Mouse (Mus musculus) heart, postnatal 25 days (tissue): ENCODE measurements around the gene Dnajb3. TPM values are rescaled to one million over a fixed set of nuclear protein-coding genes. Genes with fewer than 3 reads are reported as not detected.

Experiments used
- DNase-seq: peaks from one replicate; pipeline ENCODE4 v3.0.0; 2022; ENCODE audit warnings: low spot score
- intact Hi-C: fragments of 180-260 bp; cut with DNase I; formaldehyde crosslinking; loops from one replicate; pipeline ENCODE4 v1.15.1; 2025
- total RNA-seq, 2 experiments: library from RNA; stranded (reverse); gene quantifications; 2 replicates each; pipeline ENCODE4 v1.2.3; 2021

Dnajb3 gene
- total RNA-seq = under 1 TPM; 0.42 TPM

DNA sequence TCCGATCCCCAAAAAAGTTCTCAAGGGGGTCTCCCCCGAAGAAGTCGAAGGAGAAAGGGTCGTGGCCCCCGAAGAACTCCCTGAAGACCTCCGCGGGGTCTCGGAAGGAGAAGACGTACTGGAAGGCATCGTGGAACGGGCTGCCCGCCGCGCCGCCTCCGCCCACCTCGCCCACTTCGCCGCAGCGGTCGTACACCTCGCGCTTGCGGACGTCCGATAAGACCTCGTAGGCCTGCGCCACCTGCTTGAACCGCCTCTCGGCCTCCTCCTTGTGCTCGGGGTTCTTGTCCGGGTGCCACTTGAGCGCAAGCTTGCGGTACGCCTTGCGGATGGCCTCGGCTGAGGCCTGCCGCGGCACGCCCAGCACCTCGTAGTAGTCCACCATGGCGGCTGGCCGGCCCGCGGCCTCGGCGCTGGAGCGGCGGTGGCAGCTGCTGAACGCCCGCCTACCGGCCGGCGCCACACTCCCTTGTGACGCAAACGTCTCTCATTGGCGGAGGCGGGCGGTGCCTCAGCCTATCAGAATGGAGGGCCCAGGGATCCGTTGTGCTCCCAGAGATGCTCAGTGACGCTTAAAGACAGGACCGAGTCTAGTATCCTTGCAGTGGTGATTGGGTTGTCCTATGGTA is at the start of gene Dnajb3:
Dnajb3 (minus strand) TSS at position 489 of the 629 bp plus-strand sequence.
- intact Hi-C loops = no loop called here
- DNase-seq = no peak

DNA sequence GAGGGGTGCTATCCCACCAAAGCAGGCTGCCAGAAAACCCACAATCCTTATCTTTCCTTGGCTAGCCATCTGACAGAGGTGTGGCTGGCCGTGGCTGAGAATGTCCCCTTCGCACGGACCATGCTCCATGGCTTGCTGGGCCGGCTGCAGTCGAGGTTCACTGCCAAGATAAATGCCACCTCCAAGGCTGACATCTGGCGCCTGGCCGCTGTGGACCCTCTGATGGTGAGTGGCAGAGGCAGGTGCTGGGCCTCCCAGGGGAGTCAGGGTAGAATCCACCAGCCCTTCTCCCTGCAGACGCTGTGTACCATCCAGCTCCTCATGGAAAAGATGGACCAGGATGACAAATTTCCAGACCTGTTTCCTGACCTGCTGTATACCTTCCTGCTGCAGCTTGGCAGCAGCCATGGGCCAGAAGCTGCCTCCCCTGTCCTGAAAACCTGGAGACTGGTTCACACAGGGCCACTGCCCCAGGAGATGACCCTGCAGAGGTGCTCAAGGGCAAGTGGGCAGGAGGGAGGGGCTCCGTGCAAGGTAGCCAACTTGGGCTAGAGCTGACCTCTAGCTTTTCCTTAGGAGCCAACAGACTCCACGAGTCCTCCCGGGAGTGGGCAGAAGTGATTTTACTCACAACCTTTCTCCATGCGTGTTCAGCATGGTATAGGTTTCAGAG is 49.3 kb upstream of the Dnajb3 start:
- no peak for DNase-seq
- intact Hi-C loops = no loop called here

DNA sequence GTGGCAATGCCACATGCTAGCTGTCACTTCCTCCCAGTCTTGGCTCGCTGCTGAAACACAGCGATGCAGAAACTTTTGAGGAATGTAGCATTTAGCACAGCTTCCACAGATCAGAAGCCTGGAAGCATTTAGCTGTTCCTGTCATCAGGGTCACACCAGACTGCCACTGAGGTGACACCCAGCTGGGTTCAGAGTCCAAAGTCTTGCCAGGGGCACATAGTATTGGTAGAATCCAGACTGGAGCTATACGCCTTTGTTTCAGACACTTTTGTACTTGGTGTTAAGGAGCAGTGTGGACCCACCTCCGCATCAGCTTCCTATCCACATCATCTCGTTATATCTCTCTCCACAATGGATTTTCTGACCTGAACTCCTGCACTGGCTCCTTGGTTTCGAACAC is 48.0 kb upstream of the Dnajb3 start:
- no peak for DNase-seq
- intact Hi-C loops = no loop called here

DNA sequence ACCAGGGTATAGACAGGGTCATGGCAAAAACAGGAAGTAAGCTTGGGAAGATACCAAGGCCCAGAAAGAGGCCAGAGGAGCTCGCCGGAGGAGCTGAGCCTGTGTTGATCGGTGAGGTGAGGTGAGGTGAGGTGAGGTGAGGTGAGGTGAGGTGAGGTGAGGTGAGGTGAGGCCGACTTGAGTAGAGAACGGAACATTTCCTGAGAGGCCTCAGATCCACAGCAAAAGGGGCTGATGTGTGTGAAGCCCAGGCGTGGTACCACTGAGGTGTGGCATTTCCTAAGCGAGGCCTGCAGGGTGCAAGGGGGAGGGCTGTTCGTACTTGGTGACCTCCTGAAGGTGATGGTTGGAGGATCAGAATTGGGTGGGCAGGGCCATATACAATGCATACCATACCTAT is 47.5 kb upstream of the Dnajb3 start:
- DNase-seq = no peak
- intact Hi-C loops = no loop called here

DNA sequence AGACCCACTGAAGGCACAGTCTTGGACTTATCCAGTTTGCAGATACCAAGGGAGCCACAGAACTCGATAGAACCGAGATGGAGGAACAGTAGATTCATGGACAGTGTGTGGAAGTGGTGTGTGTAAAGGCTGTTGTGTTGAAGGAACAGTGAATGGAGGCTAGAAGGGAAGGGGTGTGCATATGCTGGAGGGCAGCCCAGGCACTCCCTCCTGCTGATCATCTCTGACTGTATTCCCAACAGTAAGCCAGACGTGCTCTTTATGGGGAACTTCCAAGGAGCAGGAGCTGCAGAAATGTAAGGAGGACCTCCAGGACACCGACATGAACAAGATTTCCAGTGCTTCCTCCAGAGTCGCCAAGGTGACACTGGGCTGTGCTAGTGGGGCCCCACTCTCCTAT is 44.4 kb upstream of the Dnajb3 start:
- no peak for DNase-seq
- intact Hi-C loops = no loop called here

DNA sequence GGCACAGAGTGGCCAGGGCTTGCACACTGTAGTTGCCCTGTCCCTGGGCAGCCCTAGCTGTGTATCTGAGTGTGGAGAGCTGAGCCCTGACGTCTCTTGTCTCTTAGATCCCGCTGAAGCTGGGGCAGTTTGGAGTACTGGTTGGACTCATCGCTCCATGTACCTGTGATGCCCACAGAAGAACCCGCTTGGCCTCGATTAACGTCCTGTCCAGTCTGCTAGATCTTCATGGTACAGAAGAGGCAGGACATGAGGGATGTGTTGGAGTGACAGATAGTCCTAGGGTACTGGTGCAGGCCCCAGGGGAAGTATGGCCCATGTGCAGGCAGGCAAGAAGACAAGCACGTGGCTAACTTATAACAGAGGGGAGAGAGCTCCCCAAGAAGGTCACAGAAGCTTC is 44.0 kb upstream of the Dnajb3 start:
- DNase-seq = no peak
- intact Hi-C loops = no loop called here

DNA sequence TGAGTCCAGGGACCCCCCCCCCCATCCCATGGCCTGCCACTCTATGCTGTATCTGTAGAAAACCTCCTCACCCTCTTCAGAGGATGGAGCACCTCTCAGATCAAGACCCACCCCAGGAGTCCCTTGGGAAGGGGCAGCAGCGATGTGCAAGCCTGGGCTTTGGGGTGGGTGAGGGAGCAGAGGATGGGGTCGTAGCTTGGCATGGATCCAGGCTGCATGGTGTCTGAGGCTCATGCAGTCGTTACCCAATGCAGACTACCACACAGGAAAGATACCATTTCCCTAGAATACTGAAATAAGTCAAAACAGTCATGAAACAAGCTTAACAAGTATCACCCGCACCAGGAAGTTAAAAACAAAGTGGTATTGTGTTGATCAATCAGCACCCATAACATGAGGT is 43.1 kb upstream of the Dnajb3 start:
- no peak for DNase-seq
- intact Hi-C loops = no loop called here

DNA sequence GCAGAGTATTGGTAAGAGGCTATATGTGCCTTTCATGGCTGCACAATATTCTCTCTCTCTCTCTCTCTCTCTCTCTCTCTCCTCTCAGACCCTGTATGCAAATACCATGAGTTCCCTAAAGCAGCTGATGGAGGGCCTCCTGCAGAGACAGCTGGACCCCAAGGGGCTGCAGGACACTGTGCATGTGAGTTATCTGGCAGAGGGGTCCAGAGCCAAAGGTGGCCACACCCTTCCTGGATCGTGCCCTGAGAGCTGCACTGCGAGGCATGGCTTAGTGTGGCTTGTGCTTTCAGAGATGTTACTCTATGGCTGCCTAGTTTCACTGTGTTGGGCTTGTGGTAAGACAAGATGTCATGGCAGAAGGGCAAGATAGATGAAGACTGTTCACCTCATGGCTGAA is 42.1 kb upstream of the Dnajb3 start:
- intact Hi-C loops = no loop called here
- no peak for DNase-seq

DNA sequence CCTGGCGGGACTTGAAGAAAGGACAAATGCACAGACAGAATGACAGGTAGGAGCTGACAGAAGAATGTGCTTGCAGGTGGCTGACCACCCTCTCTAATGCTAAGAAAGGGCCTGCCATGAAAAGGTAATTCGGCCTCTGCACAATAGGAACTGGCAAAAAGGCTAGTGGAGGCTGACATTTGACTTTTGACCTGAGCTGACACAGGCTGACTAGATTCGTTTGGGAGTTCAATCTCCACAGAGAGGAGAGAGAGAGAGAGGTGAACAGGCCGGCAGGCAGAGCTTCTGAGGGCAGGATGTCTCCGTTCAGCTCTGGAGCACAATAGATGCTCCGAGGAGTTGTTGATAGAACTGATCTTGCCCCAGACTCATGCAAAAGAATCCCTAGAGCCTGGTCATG is 40.8 kb upstream of the Dnajb3 start:
- no peak for DNase-seq
- intact Hi-C loops = no loop called here

DNA sequence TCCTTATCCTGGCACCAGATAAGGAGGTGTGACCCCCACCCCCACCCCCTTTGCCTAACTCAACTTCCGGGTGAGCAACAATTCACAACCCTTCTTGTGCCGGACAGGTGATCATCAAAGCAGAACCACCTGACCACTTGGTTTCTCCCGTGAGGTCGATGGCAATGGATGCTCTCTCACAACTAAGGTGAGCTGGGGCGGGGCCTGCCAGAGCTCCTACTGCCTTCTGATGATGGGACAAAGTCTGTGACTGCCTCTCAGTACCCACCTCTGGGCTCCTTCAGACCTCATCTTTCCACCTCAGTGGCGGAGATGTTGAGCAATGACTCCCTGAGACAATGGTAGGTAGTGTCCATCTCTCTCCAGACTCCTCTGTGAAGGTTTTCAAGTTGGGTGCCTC is 40.3 kb upstream of the Dnajb3 start:
- intact Hi-C loops = no loop called here
- DNase-seq = no peak

DNA sequence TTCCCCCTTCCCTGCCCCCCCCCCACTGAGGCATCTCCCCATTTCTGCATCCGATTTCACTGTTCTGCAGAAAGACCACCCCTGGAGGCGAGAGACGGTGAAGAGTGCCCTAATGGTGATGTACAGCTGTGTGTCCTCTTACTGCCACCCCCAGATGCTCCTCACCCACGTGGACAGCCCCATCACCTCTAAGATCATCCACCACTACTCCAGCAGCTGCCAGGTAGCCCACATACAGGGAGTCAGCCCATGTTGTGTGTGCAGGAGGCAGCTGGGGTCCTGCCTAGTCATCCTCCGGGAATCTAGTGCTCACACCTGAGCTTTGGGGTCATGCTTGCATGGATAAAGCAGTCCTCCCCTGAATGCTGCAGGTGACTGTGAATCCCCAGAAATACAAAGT is 38.3 kb upstream of the Dnajb3 start:
- intact Hi-C loops = no loop called here
- no peak for DNase-seq

DNA sequence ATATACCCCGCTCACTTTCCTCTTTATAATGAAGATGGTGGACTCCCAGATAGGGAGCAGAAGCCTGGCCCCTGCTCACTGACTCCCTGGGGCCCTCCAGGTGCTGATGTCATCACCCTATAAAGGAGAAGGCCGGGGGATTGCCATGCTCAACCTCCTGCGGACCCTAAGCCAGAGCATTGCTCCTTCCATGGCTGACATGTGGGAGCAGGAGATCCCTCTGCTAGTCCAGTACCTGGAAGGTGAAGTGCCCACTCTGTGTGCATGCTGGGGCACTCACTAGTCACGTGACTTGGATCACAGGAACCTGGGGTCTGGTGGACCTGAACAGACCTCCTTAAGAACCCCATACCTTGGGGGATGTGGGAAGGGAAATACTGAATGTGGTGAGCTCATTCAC is 35.0 kb upstream of the Dnajb3 start:
- intact Hi-C loops = no loop called here
- DNase-seq = no peak

DNA sequence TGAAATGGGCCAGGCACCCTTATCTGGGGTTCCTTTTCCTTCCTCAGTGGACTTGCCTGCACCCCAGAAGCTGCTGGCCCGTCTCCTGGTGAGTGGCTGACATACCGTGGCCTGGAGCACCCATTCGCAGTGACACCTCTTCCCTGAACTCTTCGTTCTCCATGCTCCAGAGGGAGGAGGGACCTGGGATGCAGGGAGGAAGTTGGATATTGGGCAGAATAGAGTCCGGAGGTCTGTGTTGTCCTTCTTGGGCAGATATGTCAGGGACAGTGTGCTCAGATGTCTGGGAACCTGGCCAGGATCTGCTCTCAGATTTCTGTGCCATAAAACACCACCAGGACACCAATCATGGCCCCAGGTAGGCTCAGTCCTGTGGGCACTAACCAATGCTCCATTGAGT is 34.5 kb upstream of the Dnajb3 start:
- intact Hi-C loops = no loop called here

DNA sequence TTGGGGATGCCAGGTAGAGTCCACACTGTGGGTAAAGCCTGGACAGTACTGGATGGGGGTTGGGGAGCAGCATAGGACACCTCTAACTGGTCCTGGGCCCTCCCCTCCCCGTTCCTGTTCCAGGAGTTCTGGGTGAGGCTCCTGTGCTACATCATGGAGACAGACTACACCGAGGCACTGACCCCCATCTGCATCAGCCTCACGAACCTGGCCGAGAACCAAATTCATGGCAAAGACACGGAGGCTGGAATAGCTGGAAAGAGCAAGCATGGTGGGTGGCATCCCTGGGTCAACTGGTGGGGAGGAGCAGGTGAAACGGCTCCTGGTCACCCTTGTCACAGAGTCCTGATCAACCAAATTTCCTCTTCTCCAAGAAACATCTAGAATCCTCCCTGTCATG is 33.2 kb upstream of the Dnajb3 start:
- intact Hi-C loops = no loop called here
- no peak for DNase-seq

More for the DNA sequence above, 34.5 kb upstream of the Dnajb3 start:
- DNase-seq = no peak

DNA sequence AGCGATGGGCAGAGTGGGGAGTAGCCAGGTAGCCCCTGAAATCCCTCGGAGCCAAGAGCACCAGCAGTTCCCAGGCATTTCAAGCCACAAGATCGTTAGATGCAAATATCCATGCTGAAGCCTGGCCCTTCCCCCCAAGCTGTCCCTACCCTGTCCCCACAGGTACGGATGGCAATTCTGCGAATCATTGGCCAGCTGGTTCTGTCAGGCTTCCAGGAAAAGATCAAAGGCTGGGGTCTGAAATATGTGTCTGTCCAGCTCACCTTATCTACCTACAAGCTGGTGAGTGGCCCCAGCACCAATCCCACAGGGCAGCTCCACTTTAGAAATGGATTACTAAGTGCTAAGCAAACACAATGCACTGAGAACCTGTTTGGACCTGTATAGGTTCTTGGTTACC is 31.7 kb upstream of the Dnajb3 start:
- intact Hi-C loops = no loop called here
- DNase-seq = no peak

DNA sequence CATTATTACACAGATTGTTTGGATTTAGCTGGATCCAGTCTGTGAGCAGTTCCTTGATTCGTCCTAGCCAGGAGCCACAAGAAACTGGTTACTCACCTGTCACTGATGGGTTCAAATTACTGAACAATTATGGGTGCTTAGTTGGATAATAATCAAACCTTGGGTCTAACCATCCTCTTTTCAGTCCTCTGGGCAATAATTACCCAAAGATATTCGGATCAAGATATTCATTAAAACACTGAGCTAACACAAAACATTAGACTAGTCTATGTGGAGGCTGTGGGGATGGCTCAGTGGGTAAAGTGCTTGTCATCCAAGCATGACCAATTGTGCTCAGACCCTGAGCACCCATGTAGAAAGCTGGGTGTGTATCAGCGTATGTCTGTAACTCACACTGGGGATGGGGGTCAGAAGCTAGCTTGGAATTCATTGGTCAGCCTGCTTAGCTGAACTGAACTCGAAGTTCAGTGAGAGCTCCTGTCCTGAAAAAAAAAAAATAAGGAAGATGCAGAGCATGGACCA is 30.4 kb upstream of the Dnajb3 start:
- intact Hi-C loops = no loop called here
- no peak for DNase-seq

DNA sequence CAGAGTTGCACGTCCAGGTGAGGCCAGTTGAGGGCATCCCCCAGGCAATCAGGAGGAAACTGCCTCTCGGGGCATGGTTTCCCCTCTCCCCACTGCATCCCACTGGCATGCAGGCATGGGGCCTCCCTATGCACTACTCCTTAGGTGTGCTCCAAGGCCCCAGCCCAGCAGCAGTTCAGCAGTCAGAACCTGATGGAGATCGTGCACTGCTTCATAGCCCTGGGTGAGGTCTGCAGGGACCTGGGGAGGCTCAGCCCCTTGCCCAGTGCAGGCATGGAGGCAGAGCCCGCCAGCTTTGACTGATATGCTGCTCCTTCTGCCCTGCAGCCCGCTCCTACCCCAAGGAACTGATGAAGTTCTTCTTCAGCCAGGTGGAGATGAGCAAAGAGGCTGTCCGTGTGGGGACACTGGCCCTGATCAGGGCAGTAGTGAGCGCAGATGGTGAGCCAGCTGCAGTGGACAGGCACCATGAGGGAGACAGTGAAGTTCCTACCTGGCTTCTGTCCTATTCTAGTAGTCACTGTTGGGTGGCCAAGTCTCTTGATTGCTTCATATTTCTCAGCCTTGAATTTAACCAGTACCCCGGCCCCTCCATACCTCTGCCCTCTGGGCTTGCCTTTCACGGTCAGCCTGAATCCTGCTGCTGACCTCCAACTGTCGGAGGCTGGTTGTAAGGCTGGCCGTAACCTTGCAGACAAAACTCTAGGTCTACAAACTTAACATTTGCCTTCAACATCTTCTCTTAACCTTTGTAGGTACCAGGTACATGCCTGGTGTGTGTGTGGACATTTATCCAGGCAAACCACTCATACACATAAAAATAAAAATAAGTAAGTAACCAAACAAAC is 29.7 kb upstream of the Dnajb3 start:
- intact Hi-C loops = no loop called here
- DNase-seq = no peak

DNA sequence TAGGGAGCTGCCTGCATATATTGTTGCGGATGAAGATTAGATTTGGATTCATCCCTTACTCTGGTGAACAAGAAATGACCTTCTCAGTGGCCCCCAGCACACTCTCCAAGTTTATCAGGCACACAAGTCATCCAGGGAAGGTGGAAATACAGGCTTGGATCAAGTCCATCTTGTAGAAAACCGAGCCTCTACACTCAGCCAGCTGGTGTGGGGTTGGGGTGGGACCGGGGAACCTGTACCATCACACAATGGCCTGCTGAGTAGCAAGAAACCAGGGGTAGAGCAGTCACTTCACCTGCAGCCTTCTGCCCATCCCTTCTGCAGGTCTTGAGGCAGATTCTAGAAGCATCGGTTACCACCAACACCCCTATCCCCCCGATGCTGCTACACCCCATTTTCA is 29.1 kb upstream of the Dnajb3 start:
- DNase-seq = no peak
- intact Hi-C loops = no loop called here

DNA sequence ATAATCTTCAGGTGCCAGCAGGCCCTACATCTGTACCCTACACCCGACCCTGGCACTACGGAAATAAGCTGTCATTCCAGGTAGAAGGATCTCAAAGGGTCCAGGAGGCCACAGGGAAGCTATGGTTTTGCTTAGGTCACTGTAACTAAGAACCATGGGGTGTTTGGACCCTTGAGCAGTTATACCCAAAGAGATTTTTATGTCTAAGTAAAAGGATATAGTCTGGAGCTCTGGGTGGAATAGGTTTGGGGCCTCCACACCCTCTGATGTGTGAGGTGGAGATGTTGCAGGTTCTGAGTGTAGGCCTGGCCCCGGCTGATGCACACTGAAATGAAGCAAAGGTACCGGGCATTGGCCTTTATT is 28.6 kb upstream of the Dnajb3 start:
- no peak for DNase-seq
- intact Hi-C loops = no loop called here

DNA sequence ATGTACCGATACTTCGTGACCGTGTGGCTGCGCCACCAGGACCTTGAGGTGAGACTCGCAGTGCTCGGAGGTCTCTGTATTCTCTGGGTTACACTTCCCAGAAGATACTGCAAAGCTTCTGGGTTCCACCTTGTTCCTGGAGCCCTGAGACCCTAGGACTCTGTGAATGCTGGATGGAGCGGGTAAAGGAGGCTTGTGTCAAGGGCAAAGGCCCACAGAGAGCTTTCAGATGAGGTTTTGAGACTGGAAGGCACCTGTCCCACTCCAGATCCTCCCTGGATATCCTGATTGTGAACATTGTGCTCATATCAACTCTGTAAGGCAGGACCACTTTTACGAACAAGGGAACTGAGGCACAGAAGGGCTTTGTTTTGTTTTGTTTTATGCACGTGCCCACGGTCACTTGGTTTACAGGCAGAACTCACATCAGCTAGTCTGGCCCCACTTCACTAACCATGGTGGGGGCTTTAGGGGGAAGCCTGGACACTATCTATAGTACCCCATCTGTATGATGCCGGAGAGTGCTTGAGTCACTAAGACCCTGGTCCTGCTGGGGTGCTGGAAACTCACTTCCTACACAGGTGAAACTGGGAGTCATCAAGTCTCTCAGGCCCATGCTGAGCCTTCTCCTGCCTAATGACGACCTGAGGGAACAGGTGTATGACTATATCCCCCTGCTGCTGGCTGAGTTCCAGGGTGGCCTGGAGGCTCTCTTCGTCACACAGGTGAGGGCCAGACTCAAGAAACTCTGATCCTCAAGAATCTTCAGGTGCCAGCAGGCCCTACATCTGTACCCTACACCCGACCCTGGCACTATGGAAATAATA is 28.1 kb upstream of the Dnajb3 start:
- intact Hi-C loops = no loop called here
- DNase-seq = no peak
